Mouse (Mus musculus): Measurements from ENCODE around the gene Cmip.
A peak's percentile ranks its signal among the peaks of the same experiment; 100 is the strongest.
"Not testable (repeated sequence)": the region's sequence is repeated elsewhere in the genome, so short reads cannot be mapped to it uniquely, and the experiment has no call there.

Cmip gene

DNA sequence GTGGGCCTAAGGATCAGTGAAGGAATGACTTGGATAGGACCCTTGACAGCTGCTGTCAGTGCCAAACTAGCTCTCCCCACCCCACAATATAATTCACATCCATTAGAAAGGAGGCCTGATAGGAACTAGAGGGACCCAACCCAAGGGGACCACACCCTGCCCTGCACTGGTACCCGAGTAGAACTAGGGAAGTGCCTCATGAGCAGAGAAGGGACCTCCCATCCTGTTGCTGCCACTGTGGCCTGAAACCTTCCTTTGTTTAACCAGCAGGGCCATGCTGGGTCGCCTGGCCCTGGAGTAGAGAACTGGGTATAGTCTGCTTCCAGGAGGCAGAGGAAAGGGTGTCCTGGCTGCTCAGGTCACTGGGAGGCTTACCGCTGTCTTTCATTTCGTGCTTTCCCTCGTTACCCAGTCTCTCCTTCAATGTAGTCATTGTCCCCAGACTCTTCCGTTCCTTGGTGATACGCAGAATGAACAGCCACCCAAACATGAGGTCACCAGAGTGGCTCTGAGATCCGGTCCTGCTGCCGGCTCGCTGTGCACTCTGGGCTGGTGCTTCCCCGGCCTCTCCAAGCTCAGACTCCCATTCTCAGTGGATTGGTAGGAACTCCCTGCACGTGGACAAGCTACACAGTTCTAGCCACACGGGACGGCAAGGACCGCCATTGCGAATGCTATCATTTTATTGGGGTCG is 164.1 kb downstream of the Cmip start:
- DNase-seq (ENCODE audit: low spot score in 2 of 2): no peak

GRCm38 (mm10) chr8:117421838-117422237 is 165.0 kb downstream of the Cmip start:
- DNase-seq (ENCODE audit: low spot score in 2 of 2): no peak

- DNase-seq (ENCODE audit: low spot score in 2 of 2): no peak
Measured at GRCm38 (mm10) chr8:117422343-117422742, 165.5 kb downstream of the Cmip start.

DNA sequence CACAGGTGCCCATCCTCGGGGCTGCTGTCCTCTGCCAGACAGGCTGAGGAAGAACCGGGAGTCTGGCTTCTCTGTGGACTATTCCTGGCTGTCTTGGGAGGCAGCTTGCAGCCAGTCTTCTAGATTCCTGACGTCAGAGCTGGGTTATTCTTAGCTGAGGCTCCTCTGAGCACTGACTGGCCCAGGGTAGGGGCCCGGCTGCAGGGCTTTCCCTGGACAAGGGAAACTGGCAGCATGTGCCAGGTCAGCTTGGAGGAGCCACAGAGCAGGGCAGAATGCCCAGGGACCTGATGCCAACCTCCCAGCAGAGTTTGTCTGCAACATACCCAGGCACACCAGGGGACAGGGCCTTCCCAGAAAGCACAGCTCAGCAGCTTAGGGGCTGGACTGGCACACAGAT is 166.2 kb downstream of the Cmip start:
- DNase-seq (ENCODE audit: low spot score in 2 of 2): no peak

DNA sequence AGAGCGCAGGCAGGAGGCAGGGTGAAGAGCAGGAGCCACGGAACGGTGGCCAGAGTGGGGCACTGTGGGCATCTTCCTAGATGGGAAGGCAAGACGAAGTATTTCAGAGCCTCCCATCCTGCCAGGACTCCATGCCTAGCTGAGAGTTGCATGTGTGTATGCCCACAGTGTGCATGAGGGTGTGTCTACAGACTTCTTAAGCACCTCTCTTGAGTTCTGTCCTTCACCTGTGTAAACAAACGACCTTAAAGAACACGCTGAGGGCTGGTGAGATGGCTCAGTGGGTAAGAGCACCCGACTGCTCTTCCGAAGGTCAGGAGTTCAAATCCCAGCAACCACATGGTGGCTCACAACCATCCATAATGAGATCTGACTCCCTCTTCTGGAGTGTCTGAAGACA is 171.0 kb downstream of the Cmip start:
- DNase-seq (ENCODE audit: low spot score in 2 of 2): not testable (repeated sequence)

GRCm38 (mm10) chr8:117428524-117429162 is 171.8 kb downstream of the Cmip start:
- DNase-seq (ENCODE audit: low spot score in 2 of 2): no peak

GRCm38 (mm10) chr8:117430624-117431023 is 173.8 kb downstream of the Cmip start:
- DNase-seq (ENCODE audit: low spot score in 2 of 2): no peak

GRCm38 (mm10) chr8:117431554-117431953 is 174.7 kb downstream of the Cmip start:
- DNase-seq (ENCODE audit: low spot score in 2 of 2): no peak

- peak; percentile 13 to 25 for DNase-seq (ENCODE audit: low spot score in 2 of 2)
Measured at GRCm38 (mm10) chr8:117432111-117432510, 175.2 kb downstream of the Cmip start.

GRCm38 (mm10) chr8:117433968-117434367 is 177.1 kb downstream of the Cmip start:
- no peak for DNase-seq (ENCODE audit: low spot score in 2 of 2)

GRCm38 (mm10) chr8:117436786-117437185 is 179.9 kb downstream of the Cmip start:
- no peak for DNase-seq (ENCODE audit: low spot score in 2 of 2)

DNA sequence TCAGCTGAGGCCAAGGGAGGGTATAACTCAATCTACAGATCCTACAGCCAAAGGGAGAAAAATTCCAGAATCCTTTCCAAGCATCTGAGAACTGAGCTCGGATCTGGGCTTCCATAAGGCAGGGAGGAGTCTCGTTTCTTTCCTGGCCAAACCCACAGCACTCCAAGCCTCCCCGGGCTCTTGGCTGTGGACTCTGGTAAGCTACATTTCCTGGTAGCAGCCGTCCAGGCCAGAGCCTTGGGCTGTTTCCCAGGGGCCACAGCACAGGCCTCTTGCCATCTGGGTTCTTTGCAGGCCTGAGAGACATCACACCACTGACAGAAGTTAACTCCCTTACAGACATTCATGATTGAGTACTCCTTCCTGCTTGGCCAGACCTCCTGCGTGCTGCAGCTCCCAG is 180.8 kb downstream of the Cmip start:
- no peak for DNase-seq (ENCODE audit: low spot score in 2 of 2)

DNA sequence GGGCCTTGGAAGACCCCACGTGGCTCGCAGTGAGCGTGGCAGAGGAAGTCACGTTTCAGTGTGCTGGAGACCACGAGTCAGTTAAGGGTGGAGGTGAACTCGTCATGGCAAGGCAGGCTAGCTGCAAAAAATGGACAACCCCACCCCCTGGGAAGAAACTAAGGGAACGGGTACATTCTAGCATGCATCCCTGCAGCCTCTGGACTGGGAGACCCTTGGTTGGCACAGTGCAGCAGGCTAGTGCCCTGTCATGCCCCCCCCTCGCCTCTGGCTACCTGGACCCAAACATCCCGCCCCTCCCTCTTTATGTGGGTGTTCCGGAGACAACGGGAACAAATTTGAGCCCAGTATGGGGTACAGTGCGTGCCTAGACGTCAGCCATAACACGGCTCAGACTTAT is 183.5 kb downstream of the Cmip start:
- DNase-seq (ENCODE audit: low spot score in 2 of 2): no peak

DNA sequence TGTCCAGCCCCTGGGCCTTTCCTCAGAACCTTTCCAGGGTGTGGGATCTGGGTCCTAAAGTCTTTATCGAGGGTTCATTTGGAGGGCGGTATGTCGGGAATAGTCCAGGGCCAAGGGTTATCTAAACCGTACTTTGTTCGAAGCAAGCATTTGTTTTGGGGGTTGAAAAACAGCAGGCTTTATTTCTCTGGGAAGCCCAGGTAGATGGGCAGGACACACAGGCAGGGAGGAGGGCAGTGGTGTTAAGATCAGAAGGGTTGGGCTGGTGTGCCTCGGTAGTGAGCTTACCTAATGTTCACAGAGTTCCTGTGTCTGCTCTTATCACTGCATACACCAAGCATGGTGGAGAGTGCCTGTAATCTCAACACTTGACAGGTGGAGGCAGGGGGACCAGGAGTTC is 183.9 kb downstream of the Cmip start:
- DNase-seq (ENCODE audit: low spot score in 2 of 2): no peak

- no peak for DNase-seq (ENCODE audit: low spot score in 2 of 2)
Measured at GRCm38 (mm10) chr8:117445507-117445906, 188.6 kb downstream of the Cmip start.

DNA sequence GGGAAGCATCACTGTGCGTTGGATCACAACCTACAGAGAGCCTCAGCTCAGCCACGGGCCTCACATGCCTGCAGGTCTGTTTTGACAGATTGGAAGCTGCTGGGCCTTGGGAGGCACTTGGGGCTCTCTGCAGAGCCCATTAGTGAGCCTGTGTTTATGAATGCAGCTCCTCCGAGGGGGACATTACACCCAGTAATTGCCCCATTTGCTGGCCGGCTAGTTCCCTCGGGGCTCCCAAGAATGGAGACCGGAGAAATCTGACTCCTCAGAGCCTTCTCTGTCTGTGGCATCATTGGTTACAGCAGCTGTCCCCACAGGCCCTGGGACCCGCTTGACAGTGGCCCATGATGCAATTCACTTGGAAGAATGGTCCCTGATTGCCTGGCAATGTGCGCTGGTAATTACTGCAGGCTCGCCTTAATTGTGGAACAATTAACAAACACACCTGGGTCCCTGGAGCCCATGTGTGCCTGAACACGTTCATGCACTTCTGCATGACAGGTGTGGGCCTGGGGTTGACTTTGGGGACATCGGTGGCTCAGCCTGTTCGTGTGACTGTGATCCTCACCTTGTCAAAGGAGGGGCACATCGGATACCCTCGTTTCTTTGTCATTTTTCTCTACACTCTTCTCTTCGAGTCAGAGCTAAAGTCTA is 189.6 kb downstream of the Cmip start:
- no peak for DNase-seq (ENCODE audit: low spot score in 2 of 2)

DNA sequence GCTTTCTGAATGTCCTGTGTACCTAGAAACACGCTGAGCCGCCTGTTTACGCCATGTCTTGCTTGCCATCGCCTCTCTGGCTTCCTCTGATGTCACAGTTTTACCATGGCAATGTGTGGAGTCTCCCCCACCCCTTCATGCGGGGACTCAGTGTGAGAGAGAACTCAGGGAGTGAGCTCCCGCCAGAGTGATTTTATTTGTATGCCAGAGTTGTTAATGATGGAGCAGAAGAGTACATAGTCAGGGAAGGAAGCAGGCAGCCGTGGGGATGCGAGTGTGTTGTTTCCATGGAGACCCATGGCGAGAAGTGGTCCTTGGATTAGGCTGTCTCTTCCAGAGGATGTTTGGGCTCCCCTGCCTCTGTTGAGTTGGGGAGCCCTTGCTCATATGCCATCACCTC is 194.2 kb downstream of the Cmip start:
- no peak for DNase-seq (ENCODE audit: low spot score in 2 of 2)

GRCm38 (mm10) chr8:117453974-117454373 is 197.1 kb downstream of the Cmip start:
- no peak for DNase-seq (ENCODE audit: low spot score in 2 of 2)

GRCm38 (mm10) chr8:117454516-117455116 is 197.8 kb downstream of the Cmip start:
- no peak for DNase-seq (ENCODE audit: low spot score in 2 of 2)

GRCm38 (mm10) chr8:117455701-117456100 is 198.8 kb downstream of the Cmip start:
- no peak for DNase-seq (ENCODE audit: low spot score in 2 of 2)

DNA sequence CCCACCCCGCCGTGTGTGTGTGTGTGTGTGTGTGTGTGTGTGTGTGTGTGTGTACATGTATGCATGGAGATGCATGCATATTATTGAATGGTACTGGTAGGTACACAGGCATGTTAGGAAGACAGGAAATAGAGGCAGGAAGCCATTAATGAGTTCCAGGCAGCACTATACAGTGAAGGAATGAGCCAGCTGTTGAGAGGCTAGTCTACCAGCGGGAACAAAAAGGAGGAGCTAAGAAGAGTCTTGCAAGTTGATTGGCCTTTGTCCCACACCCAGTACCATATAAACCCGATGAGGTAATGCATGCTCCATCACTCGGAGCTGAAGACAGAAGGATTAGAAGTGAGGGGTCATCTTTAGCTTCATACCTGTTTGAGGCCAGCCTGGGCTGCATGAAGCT is 201.6 kb downstream of the Cmip start:
- no peak for DNase-seq (ENCODE audit: low spot score in 2 of 2)

DNA sequence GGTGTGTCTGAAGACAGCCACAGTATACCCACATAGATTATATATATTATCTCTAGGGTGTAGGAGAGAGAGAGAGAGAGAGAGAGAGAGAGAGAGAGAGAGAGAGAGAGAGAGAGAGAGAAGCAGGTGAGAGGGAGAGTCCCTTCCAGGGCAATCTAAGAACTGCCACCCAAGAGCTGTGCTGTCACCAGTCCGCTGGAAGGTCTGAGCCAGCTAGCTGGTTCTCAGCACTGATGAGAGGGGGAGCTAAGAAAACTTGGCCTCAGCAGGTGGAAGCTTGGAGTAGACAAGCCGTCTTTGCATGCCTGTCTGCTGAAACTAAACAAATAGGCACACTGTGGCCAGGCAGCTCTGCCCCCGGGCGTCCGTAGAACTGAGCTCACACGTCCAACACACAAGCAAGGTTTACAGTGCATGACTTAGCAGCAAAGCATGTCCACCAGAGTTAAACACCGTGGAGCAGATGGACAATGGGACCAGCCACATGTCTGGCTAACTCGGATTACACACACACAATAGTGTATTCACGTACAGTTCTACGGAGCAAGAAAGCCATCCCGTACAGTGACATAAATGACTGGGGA is 205.9 kb downstream of the Cmip start:
- DNase-seq (ENCODE audit: low spot score in 2 of 2): no peak

Measured in thymus, postnatal 10 days (tissue).